Mouse (Mus musculus): ENCODE results near the gene Adamts17.

DNA sequence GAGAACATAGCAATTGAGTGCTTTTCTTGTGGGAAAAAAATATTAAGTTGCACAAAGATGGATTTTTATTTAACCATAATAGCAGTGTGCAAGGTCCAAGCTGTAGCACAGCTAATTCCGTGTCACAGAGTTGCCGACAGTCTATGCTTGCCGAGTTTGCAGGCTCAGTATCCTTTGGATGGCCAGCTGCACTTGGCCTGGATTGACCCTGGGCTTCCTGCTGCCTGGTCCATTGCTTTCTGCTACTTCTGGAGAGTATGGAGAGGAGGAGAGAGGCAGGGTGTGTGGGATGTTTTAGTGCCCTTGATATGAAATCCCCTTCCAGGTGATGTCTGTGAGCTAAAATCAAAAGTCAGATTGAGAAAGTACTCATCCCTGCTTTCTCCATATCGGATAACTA, 66.4 kb downstream of the Adamts17 start:
- TF ChIP-seq CTCF (IDR thresholded peaks at IDR 0.05; ENCODE audit: extremely low read depth, insufficient read length, insufficient replicate concordance, low read depth, low read length) (no peak), POLR2A (IDR thresholded peaks at IDR 0.05; ENCODE audit: low read depth, low read length) (no peak)
